Mouse (Mus musculus): ENCODE measurements around the gene Tpgs1.

Gene Tpgs1

DNA sequence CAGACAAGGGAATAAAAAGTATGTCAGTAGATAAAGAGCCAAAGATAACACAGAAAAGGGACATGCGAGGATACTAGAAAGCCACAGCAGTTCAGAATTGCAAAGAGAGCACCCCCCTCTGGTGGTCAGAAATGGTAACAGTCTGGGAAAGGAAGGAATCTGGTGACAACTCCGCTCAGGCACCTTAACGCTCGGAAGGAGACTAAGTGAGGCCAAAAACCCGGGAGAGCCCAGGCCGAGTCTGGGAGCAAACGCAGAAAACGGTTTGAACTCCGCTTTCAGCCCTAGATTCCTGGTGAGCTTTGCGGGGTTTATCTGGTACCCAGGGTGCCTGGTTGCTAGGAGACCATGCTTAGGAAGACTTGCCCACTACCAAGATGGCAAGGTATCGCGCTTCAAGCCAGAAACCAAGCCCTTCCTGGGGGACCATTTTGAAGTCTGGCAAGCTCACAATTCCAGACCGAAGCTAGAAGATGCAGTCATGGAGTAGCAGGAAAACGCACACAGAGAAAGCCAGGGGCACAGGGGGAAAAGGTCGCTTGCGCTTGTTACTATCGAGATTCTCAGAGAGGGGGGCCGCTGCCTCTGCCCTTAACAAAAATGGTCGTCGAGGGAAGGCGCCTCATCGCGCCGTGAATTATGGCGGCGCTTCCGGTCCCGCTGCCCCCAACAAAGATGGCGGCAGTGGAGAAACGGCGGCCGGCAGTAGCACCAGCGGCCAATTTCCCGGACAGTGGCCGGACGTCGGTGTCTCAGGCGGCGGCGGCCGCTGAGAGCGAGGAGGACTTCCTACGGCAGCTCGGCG is at the start of gene Tpgs1:
Gene Tpgs1 (plus strand): TSS at position 599 of the 805 bp plus-strand sequence.
- DNase-seq (ENCODE audit: low read depth, low spot score): peak; percentile 91

DNA sequence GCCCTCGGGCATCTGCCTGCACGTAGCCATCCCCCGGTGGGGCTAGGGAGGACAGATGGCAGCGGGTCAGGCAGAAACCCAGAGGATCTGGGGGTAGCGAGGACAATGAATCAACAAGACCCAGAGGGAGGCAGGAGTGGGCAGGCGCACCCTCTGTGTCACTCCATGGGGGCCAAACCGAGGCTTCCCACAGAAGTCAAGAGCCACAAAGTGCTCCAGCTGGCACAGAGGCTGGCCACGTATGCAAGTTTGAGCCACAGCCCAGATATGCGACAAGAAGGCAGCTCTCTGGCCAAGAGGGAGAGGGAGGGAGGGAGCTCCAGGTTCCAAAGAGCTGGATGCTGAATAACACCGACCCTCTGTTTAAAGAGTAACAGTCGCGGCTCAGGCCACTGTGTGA is 45.2 kb upstream of the Tpgs1 start:
- no peak for DNase-seq (ENCODE audit: low read depth, low spot score)

DNA sequence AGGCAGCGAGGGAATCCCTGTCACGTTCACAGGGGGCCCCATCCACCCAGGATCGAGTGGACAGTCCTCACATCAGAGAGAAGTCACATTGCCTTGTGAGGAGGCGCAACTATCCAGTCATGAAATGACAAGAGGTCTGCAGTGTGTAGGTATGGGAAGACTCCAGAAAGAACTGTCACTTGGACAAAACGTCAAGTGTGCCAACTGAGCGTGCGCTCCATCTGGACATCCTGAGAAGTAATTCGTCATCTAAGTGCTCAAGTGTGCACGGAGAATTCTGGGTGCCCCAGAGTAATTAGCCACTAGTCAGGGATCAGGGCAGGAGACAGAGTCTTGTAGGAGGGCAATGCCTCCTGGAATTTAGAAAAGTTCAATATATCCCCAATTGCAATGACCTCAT is 43.8 kb upstream of the Tpgs1 start:
- DNase-seq (ENCODE audit: low read depth, low spot score): no peak

DNA sequence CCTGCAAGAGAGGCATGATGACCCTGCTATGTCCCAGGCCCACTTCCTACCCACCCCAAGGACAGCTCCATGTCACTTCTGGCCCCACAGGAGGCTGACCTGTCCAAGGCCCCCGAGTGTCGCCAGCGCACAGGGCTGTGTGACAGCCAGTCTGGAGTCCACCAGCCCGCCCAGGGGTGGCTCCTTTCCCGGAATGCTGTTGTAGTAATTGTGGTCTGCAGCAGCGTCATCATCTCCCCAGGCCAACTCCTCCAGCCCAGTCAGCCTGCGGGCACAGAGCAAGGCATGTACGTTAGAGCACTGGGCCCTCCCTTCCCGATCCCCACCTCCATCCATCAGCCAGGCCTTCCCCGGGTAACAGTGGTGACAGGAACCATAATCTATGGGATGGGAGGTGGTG is 43.0 kb upstream of the Tpgs1 start:
- no peak for DNase-seq (ENCODE audit: low read depth, low spot score)

DNA sequence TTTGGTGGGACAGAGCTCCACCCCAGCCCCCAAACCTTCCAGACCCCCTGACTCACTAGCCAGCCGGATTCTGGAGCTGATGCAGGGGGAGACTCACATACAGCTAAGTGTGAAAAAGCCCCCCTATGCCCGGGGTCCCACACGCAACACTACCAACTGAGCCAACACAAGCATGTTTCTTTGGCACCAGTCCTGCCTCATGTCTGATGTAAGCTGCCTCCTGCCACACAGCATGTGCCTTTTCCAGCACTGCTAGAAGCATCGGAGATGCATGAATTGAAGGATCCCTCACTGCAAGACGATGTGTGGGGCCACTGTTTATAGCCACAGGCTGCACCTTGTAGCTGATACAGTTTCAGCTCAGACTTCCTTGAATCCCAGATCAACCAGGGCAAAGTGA is 40.8 kb upstream of the Tpgs1 start:
- DNase-seq (ENCODE audit: low read depth, low spot score): no peak

DNA sequence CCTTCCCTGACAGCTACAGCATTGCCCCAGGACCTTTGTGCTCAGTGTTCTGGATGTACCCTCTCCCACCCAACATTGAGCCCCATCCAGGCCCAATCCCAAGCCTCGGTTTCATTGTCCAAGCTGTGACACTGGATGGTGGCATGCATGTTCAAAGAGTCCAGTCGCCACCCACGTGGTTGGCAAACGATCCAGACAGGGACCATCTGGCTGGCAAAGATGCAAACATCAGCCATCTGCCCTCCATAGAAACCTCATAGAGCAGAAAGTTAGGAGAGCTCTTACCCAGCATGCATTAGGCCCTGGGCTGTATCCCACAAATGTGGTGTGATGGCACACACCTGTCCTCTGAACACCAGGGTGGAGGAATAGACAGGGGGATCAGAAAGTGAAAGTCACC is 37.7 kb upstream of the Tpgs1 start:
- no peak for DNase-seq (ENCODE audit: low read depth, low spot score)

DNA sequence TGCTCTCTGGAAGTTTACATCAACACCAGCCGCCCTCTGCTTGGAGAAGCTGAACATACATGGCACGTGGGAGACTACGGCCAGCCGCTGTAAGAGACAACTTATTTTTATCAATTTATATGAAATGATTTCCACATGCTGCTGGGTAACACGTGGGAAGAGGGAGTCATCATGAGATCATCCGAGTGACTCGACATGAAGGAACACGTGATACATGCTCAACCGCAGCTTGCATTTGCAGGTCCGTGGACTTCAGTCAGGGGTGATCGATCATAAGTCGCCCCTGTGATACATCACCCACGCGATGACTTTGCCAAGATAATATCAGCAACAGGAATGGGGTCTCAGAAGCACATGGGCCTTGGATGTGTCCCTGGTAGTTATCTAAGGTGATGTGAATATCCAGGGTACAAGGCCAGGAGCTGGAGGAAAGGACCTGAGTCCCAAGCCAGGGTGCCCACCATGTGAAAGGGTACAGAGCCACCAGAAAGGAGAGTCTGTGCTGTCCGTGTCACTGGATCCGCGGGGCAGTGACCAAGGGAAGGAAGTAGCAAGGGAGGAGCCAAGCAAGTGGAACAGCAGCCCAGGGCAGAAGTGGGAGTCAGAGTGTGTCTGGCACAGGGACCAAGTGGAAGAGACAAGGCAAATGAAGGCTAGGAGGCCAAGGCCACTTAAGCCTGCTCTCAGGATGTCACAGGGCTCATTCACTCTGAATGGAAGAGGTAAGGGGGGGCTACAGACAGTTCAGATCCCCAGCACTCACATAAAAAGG is 36.0 kb upstream of the Tpgs1 start:
- no peak for DNase-seq (ENCODE audit: low read depth, low spot score)

DNA sequence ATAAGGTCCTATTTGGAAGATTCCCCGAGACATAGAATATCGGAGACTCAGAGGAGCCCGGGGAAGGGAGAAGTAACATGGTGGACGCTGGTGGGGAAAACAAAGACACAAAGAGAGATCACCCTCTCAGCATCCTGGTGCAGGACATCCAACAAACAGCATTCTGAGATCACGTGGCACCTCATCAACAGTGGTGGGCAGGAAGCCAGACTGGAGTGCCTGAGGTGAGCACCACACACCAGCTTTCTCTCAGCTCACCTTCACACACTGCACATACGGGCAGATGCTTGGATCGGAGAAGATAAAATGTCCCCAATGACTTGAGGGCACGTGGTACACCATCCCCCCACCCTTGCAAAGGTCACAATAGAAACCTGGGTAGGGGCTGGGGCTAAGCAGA is 32.9 kb upstream of the Tpgs1 start:
- no peak for DNase-seq (ENCODE audit: low read depth, low spot score)

DNA sequence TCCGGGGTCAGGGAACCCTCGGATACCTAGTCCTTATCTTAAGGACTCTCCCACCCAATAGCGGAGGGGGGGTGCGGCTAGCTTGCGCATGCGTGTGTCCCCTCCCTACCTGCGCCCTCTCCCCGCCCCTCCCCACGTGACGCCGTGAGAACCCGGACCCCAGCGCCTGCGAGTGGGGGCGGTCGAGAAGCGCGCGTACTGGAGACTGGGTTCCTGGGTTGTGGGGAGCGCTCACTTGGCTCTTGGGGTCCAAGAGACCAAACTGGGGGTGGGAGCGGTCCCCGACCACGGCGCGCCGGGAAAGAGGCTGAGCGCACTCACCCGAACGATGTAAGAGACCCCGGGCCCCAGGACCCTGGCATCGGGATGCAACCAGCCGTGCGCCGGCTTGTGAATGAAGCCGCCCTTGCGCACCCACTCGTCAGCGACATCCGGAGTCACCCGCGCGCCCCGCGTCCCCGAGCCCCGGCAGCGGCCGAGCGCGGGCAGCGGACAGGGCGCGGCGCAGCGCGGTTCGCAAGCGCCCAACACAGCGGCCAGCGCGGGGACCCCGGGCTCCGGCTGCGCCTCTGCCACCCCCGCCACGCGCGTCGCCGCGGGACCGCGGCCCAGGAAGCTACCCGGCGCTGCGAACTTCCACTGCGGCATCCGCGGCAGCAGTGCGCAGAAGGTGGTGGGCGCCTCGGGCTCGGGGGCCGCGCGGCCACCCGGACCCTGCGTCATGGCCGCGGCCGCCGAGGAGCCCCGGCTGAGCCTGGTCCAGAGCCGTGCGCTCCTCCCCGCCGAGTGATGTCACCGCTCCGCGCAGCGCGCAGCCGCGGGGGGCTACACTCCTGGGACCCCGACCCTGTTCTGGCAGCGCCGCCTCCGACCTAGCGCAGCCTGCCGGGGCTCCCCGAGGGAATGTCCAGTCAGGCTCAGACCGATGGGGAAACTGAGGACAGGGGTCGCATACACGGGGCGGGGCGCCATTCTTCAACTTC is 31.8 kb upstream of the Tpgs1 start, which contains the start of gene Shc2:
Gene Shc2 (minus strand): TSS at position 791 of the 983 bp plus-strand sequence.
- DNase-seq (ENCODE audit: low read depth, low spot score): peak; percentile 80

DNA sequence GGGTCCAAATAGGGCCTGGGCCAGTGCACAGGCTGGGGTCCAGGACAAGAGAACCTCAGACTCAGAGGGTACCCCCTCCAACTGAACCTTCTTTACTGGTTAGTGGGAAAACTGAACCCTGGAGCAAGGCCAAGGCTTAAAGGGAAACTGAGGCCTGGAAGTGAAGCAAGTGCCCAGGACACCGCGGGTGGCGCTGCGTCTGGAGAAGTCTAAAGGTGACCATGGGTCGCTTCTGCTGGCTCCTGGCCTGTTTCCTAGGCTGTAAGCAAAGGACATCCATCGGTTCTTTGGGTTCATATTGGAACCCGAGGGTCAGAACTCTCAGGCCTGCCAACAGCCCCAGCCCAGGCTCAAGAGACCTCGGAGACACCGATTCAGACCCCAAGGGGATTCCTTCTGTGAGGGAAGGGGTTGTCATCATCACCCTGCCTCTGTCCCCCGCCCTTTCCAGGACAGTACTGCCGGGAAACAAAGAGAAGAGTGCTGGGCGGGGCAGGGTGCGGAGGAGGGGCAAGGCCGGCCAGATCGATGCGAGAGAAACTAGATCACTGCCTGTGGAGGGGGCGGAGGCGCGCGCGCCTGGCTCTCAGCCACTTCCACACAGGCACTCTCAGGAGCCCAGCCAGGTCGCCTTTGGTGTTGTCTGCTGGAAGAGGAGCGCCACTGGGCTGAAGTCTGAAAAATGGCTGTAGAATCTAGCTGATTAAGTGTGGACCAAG is 30.5 kb upstream of the Tpgs1 start:
- no peak for DNase-seq (ENCODE audit: low read depth, low spot score)

DNA sequence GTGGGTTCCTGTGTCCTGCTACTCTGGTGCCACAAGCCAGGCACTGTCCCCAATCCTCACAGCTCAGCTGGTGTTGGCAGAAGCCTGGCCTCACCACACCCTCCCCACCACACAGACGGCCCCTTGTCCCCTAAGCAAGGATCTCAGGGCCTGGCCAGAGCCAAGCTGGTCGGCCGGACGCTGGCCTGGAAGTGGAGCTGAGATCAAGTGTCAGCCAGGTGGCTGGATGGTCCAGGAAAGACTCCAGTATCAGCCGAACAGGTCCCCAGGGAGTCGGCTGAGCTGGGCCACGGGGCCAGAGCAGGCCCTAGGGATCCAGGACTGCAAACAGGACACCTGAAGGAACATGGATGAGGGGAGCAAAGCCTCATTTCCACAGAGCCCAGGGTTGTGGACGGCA is 23.5 kb upstream of the Tpgs1 start, which contains the start of gene Odf3l2:
Gene Odf3l2 (minus strand): TSS at position 28 of the 400 bp plus-strand sequence.
- DNase-seq (ENCODE audit: low read depth, low spot score): no peak

DNA sequence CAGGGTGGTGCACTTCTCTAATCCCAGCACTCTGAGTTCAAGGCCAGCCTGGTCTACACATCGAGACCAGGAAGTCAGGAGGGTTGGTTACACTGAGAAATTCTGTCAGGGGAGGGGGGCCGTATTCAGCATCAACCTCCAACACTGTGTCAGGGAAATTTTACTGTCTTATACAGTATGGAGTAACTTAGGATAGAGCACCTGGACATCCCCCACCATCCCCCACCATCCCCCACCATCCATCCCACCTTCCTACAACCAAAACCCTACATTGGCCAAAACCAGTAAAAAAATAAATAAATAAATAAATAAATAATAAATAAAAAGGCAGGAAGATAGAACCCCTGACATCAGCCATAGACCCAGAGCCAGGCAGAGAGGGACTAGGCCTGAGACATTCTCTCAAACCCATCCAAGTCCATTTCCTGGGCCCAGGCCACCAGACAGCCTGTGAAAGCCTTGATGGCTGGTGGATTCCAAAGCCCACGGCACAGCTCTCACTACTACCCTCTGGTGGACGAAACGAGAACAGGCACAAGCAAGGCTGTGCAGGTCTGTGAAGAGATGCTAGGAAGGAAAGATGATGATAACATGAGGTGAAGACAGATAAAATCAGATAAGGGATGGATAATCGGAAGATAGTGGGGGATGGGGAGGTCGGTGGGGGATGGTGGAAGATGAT is 20.0 kb upstream of the Tpgs1 start:
- no peak for DNase-seq (ENCODE audit: low read depth, low spot score)

DNA sequence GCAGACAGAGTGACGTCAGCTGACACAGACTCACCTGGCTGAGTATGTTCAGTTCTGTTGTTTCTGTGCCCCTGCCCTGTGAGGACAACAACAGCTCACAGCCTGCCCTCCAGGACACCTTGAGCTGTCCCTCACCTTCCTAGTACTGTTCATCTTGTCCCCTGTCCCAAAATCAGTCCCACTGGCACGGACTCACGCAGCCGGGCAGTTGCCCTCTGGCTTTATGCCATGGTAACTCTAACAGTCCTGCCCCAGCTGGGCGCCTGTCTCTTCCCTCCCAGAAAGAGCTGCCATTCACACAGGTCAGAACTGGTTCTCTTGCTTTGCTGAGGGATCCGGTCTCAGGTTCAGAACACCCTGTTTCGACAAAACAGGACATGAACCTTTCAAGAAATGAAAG is 16.4 kb upstream of the Tpgs1 start:
- DNase-seq (ENCODE audit: low read depth, low spot score): no peak

DNA sequence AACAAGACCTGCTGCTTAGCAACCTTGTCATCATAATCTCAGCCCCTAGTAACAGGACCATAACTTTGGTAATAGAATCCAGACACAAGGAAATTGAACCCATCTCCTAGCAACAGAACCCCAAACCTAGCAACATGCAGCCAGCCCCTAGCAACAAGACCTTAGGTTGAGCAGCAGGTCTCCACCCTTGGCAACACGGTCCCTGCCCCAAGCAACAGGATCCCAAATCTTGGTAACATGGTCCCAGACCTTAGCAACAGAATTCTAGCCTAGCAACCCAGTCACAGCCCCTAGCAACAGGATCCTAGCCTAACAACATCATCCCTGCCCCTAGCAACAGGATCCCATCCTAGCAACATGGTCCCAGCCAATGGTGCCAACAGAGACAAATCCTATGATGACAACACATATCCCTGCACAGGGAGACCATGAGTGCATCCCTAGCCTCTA is 14.2 kb upstream of the Tpgs1 start:
- DNase-seq (ENCODE audit: low read depth, low spot score): peak; percentile 74

DNA sequence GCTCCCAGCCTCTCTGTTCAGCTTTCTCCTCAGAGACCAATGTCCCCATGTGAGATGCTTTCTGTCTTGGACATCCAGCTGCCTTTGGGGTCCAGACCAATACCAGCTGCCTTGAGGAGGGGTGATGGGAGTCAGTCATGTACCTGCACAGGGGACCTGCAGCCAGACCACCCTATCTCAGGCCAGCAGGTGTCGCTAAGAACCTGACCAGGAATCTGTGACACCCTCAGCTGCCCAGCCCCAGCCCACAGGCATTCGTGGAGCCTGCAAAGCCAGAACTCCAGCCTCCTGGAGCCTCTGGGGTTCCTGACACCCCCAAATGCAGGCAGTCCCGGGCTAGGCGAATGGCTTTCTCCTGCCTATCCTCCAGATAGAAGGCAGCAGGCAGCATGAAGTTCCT is 10.3 kb upstream of the Tpgs1 start:
- no peak for DNase-seq (ENCODE audit: low read depth, low spot score)

DNA sequence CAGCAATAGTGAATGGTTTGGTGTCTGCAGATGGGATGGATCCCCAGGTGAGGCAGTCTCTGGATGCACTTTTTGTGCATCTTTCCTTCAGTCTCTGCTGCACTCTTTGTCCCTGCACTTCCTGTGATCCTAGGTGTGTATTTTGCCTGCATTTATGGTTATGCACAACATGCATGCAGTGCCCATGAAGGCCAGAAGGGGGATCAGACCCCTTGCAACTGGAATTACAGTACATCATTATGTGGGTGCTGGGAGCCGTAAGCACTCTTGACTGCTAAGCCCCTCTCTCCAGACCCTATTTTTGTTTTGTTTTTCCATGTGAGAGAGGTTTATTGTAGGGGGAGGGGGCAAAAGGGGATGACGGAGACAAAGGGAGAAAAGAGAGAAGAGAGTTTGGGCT is 8.9 kb upstream of the Tpgs1 start:
- DNase-seq (ENCODE audit: low read depth, low spot score): no peak

DNA sequence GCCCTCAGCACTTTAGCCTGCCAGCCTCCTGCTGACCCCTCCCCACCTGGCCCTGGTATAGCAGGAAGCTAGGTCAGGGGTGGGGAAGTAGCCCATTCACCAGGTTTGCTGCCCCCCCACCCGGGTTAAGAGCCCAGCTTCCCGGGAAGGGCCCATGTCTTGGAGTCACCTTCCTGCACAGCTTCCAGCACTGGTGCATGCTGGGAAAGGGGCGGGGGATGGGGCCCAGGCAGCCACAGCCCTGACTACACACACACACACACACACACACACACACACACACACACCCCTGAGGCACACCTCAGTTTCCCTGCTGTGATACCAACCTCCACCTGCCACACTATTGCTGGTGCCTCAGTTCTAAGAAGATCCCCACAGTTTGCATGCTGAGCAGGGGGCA is 7.3 kb upstream of the Tpgs1 start:
- no peak for DNase-seq (ENCODE audit: low read depth, low spot score)

DNA sequence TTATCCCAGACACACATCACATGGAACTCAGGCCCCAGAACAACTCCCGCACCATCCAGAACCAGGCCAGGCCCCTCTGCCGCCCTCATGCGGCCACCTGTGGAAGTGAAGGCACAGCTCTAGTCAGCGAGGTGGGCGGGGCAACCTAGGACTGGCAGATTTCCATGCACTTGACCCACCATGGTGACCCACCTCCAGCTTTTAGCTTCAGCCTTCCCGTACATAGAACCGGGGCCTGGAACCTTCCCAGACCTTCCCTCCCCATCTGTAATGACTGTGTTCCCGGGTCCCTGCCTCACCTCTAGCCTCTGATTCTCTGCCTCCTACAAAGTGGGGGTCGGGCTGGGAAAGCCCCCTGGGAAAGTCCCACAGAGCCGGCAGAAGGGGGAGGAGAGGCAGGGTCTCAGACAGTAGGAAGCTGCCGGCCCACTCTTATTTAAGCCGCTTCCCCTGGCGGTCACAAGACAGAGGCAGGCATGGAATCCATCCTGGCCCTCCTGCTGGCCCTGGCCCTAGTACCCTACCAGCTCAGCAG is 5.0 kb upstream of the Tpgs1 start, which contains the start of gene Madcam1:
Gene Madcam1 (plus strand): TSS at position 429 of the 535 bp plus-strand sequence.
- DNase-seq (ENCODE audit: low read depth, low spot score): no peak

DNA sequence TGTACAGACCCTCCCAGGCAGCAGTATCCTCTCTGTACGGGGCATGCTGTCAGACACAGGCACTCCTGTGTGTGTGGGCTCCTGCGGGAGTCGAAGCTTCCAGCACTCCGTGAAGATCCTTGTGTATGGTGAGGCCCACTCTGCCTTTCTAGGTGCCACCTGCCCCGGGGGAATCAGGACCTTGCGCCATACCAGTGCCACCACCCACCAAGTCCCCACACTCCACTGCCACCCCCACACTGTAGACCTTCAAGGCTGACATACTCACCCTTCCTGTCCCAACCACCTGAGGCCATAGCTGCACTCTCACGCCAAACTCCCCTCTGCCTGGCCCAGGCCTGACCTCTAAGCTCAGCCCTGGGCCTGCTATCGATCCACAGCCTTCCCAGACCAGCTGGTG is 4.1 kb upstream of the Tpgs1 start:
- DNase-seq (ENCODE audit: low read depth, low spot score): no peak

DNA sequence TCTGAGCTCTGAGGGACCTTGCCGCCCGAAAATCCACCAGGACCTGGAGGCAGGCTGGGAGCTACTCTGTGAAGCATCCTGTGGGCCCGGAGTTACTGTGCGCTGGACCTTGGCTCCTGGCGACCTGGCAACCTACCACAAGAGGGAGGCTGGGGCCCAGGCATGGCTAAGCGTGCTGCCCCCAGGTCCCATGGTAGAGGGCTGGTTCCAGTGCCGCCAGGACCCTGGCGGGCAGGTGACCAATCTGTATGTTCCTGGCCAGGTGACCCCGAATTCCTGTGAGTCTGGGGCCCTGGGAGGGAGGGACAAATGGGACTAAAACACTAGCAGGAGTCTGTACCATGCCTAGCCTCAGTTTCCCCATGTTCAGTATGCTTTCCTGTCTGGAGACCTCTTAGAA is 2.7 kb upstream of the Tpgs1 start:
- no peak for DNase-seq (ENCODE audit: low read depth, low spot score)
